Mouse (Mus musculus) hindbrain, embryonic 12.5 days (tissue): ENCODE measurements around the gene Camk2d. TPM values are rescaled to one million over a fixed set of nuclear protein-coding genes. Genes with fewer than 3 reads are reported as not detected.

ENCODE experiments used
- ATAC-seq: fragments of 200-750 bp; cut with Nextera tagmentation; 2 replicates; pipeline ENCODE4 v1.8.0; 2017; ENCODE audit warnings: moderate TSS enrichment; ENCODE audit not compliant: low FRiP score
- H3K27ac ChIP-seq: fragments of 300-500 bp; sonication (generic); 2 replicates; pipeline ENCODE4 v1.5.1; 2016; ENCODE audit warnings: mild to moderate bottlenecking
- H3K27me3 ChIP-seq: fragments of 300-500 bp; sonication (generic); 2 replicates; pipeline ENCODE4 v1.6.1; 2016; ENCODE audit warnings: mild to moderate bottlenecking
- H3K36me3 ChIP-seq: fragments of 300-500 bp; sonication (generic); 2 replicates; pipeline ENCODE4 v1.6.1; 2016; ENCODE audit warnings: mild to moderate bottlenecking
- H3K4me1 ChIP-seq: fragments of 300-500 bp; sonication (generic); 2 replicates; pipeline ENCODE4 v1.6.1; 2016
- H3K4me2 ChIP-seq: fragments of 300-500 bp; sonication (generic); replicated peaks from 2 replicates; pipeline ENCODE4 v1.6.1; 2016; ENCODE audit warnings: mild to moderate bottlenecking
- H3K4me3 ChIP-seq: fragments of 300-500 bp; sonication (generic); 2 replicates; pipeline ENCODE4 v1.5.1; 2016; ENCODE audit warnings: mild to moderate bottlenecking
- H3K9ac ChIP-seq: fragments of 300-500 bp; sonication (generic); 2 replicates; pipeline ENCODE4 v1.6.1; 2016; ENCODE audit warnings: mild to moderate bottlenecking, moderate library complexity
- H3K9me3 ChIP-seq: fragments of 300-500 bp; sonication (generic); replicated peaks from 2 replicates; pipeline ENCODE4 v1.6.1; 2016; ENCODE audit warnings: mild to moderate bottlenecking
- WGBS: fragments of 180-500 bp; shearing (Covaris S2); methylation state at CpG from one replicate; pipeline ENCODE4 v1.1.7; 2016; 5-methylcytosine and 5-hydroxymethylcytosine counted together
- polyA plus RNA-seq: library from polyadenylated mRNA; unstranded; fragments of >200 nt; fragmentation: Nextera tagmentation; extraction: Ambion mirVana; gene quantifications from 2 replicates; pipeline ENCODE4 v1.2.1, GENCODE M21; 2016

Gene Camk2d
- polyA plus RNA-seq, 1 experiment from 2014 or later: 29.7 TPM

DNA sequence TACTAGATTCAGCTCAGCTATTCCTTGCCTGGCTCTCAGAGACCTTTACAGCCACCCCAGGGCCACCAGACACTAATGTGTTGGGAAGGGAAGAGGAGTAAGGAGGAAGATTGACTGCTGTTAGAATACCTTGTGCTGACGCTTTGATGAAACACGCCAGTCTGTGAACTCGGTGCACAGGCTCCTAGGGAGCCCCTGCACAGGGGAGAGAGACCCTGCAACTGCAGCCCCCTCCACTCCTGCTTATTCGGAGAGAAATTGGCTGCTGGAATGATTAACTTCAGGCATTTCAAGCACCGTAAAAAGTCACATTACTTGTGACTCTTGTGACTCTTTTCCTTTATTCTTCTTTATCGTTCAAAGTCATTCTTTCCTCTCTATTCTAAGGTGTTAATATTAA lies 75.2 kb downstream of the Camk2d start:
- 52% methylated on average over 6 of the region's 6 CpGs for WGBS
- no peak for ATAC-seq

DNA sequence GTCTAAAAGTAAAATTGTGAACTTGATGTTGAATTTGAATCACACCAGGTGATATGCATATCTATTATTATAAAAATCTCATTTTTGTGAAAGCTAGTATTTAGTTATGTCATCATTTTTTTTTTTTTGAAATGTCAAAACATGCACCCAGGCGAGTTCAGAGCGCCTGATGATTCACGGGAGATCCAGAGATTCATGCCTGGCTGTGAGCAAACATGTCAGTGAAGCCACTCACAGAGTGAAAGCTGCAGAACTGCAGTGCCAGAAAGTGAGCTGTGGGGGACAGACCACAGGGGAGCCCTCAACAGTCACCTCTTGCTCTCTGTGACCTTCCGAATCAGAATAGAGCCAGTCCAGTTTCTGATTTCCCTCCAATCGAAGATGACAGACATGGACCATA lies 84.9 kb downstream of the Camk2d start:
- 83% methylated on average over 5 of the region's 5 CpGs for WGBS
- ATAC-seq: no peak
- H3K36me3 ChIP-seq: no peaks in the 10 kb centered on the region
- H3K4me2 ChIP-seq: no peak overlapping the region
- no peaks in the 10 kb centered on the region for H3K4me1 ChIP-seq
- H3K9me3 ChIP-seq: no peaks in the 10 kb centered on the region
- H3K9ac ChIP-seq: no peak overlapping the region
- no peak overlapping the region for H3K4me3 ChIP-seq
- H3K27me3 ChIP-seq: no peaks in the 10 kb centered on the region
- no peak overlapping the region for H3K27ac ChIP-seq

More for the DNA sequence above, 75.2 kb downstream of the Camk2d start:
- no peak overlapping the region for H3K4me3 ChIP-seq
- H3K4me1 ChIP-seq: peaks cover 20% of the 10 kb centered on the region
- no peaks in the 10 kb centered on the region for H3K9me3 ChIP-seq
- H3K27me3 ChIP-seq: no peaks in the 10 kb centered on the region
- H3K27ac ChIP-seq: no peak overlapping the region
- H3K9ac ChIP-seq: no peak overlapping the region
- no peak overlapping the region for H3K4me2 ChIP-seq
- no peaks in the 10 kb centered on the region for H3K36me3 ChIP-seq

DNA sequence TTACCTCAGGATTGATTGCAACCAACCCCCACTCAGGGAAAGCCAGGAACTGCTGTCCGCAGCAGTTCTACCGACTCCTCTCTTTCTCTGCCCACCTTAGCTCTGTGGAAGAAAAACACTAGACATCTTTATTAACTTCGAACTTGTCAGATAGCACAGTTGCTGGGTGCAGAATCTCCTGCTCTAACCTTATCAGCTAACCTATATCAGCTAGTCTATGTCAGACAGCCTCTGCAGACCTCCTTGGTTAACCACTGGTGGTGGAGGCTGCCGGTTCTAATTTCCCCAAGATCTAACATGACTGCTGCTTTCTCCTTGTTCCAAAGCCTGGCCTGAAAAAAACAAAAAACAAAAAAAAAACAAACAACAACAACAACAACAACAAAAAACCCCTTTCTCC lies 85.9 kb downstream of the Camk2d start:
- no peak for ATAC-seq
- no peak overlapping the region for H3K4me2 ChIP-seq
- H3K4me1 ChIP-seq: no peaks in the 10 kb centered on the region

DNA sequence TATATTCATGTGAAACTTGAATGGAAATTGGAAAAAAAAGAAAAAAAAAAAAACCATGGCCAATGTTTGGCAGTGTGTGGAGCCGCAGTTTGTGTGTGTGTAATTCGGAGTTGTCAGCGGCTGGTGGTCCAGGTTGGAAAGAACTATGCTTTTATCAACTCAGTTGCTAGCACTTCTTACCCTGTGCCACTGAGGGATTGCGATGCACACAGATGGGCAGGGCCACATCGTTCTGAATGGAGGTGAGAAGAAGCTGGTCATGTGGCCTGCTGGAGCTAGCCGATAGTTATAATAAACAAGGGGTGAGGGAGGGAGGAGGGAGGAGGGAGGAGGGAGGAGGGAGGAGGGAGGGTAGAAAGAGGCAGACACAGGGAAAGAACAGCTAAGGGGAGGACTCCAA lies 89.3 kb downstream of the Camk2d start:
- ATAC-seq: no peak
- 58% methylated on average over 6 of the region's 6 CpGs for WGBS
- no peak overlapping the region for H3K4me2 ChIP-seq
- no peaks in the 10 kb centered on the region for H3K9me3 ChIP-seq
- no peak overlapping the region for H3K4me3 ChIP-seq
- H3K36me3 ChIP-seq: no peaks in the 10 kb centered on the region
- H3K27me3 ChIP-seq: no peaks in the 10 kb centered on the region
- no peaks in the 10 kb centered on the region for H3K4me1 ChIP-seq
- no peak overlapping the region for H3K9ac ChIP-seq
- no peak overlapping the region for H3K27ac ChIP-seq

More for the DNA sequence above, 85.9 kb downstream of the Camk2d start:
- H3K27me3 ChIP-seq: no peaks in the 10 kb centered on the region
- WGBS: 95% methylated on average over 4 of the region's 4 CpGs
- H3K9ac ChIP-seq: no peak overlapping the region
- no peaks in the 10 kb centered on the region for H3K9me3 ChIP-seq
- H3K36me3 ChIP-seq: no peaks in the 10 kb centered on the region
- H3K4me3 ChIP-seq: no peak overlapping the region
- no peak overlapping the region for H3K27ac ChIP-seq

DNA sequence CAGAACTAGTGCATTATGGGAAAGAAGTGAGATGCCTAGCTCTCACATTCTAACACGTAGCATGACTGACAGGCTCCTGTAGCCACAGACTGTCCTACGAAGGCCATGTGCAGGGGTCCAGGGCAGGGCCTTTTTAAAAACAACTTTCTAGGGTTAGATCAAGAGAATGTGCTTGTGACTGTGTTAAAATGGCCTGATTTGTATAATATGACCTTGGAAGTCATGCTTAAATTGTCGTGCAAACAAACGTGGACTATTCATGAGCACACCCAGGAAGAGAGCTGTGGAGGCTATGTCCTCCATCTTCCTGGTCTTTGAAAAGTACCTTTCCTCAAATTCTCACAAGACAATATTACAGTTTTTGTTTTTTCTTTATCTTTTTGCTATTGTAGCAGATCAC lies 91.0 kb downstream of the Camk2d start:
- Histone ChIP-seq H3K36me3 (no peaks in the 10 kb centered on the region), H3K4me3 (no peak overlapping the region), H3K4me2 (no peak overlapping the region), H3K9me3 (no peaks in the 10 kb centered on the region), H3K4me1 (0 out of 2 replicates have a peak, but pooled peaks cover under 1% of the 10 kb centered on the region), H3K9ac (no peak overlapping the region), H3K27me3 (no peaks in the 10 kb centered on the region), H3K27ac (no peak overlapping the region)
- no peak for ATAC-seq
- 64% methylated on average over 4 of the region's 4 CpGs for WGBS

DNA sequence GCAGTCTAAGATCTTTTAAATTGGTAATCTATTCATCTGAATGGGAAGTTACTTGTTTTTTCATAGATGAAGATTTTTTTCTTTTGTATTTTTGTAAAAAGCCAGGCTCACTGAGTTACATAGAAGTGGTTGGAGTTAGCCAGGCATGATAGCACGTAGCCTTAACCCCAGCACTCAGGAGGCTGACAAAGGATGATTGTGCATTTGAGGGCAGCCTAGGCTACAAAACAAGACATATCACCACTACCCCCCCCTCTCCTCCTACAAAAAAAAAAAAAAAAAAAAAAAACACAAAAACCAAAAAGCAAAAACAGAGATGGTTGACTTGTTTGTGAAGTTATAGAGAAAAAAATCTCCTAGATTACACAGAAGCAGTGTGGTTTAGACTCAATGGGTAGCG lies 92.4 kb downstream of the Camk2d start:
- Histone ChIP-seq H3K27ac (no peak overlapping the region), H3K9me3 (no peaks in the 10 kb centered on the region), H3K4me1 (0 out of 2 replicates have a peak, but pooled peaks cover 3% of the 10 kb centered on the region), H3K36me3 (no peaks in the 10 kb centered on the region), H3K4me3 (no peak overlapping the region), H3K9ac (no peak overlapping the region), H3K4me2 (no peak overlapping the region), H3K27me3 (no peaks in the 10 kb centered on the region)
- WGBS: 67% methylated on average over 2 of the region's 2 CpGs
- no peak for ATAC-seq

DNA sequence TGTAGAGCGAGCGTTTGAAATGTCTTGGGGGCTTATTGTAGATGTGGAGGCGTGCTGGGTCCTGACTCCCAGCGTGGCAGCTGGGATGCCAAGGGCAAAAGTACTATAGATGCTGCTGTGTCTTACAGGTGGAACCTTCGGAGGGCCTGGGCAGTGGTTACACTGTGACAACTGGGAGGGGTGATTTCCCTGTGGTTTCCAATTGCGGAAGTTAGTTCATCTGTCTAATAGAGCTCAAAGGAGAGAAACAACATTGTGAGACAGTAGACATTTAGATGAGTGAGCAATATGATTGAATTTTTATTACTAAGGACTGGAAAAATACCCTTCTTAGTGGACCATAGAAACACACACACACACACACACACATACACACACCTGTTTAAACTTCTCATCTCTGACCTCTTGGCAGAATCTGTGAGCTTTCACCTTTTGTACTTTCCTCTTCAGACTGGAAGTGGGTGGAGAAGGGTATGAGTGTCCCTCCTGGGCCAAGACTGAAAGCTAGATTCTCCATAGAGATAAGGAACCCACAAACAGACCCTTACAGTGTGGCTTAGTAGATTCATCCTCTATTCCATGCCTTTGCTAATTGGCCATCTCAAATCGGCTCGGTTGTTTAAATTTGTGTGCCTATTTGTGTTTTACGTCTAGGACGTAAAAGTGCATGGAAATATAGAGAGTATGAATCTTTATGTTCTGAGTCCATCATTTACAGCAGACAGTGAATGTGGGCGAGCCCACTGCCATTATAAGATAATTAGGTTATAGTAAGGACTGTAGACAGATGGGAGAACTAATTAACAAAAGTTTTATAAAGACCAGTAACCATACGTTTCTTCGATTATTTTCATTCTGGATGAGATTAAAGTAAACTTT lies 94.8 kb downstream of the Camk2d start:
- H3K9ac ChIP-seq: no peak overlapping the region
- peaks cover 11% of the 10 kb centered on the region for H3K4me1 ChIP-seq
- no peaks in the 10 kb centered on the region for H3K36me3 ChIP-seq
- no peaks in the 10 kb centered on the region for H3K27me3 ChIP-seq
- H3K9me3 ChIP-seq: no peaks in the 10 kb centered on the region
- no peak overlapping the region for H3K4me2 ChIP-seq
- no peak overlapping the region for H3K27ac ChIP-seq
- WGBS: 92% methylated on average over 13 of the region's 13 CpGs
- ATAC-seq: no peak
- no peak overlapping the region for H3K4me3 ChIP-seq

DNA sequence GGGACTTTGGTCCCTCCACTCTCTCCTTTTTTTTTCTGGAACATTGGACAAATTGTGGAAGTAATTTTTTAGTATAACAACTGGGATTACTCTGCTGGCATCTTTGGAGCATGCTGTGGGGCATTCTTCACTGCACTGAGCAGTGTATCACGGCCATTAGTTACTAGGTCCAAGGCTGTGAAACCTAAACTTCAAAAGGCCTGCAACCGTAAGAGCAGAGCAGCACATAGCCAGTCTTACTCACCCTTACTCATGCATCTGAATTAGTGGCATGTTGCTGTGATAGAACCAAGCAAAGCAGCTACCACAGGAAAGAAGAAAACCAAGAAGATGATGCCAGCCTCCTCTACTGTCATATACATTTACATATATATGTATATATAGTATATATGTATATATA lies 95.5 kb downstream of the Camk2d start:
- Histone ChIP-seq H3K4me3 (no peak overlapping the region), H3K36me3 (no peaks in the 10 kb centered on the region), H3K27me3 (no peaks in the 10 kb centered on the region), H3K4me1 (peaks cover 11% of the 10 kb centered on the region), H3K4me2 (no peak overlapping the region), H3K9ac (no peak overlapping the region), H3K9me3 (no peaks in the 10 kb centered on the region), H3K27ac (no peak overlapping the region)
- no peak for ATAC-seq
- WGBS: 70% methylated on average over 2 of the region's 2 CpGs

DNA sequence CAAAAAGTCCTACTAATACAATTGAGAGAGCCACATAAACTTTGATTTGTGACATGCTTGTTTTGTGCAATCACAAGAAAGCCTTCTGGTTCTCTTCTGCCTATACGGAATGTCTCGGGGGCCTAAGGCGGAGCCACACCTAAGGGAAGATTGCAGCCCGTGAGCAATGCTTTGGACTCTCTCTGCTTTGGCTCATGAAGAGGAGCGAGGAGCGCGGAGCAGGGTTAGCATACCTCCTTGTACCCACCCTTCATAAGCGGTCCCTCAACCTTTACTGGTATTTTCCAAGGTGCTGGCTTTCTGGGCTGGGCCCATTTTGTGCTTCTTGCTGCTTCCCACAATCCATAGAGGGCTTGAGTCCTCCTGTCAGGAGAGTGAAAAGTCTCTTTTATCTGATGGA lies 96.7 kb downstream of the Camk2d start:
- Histone ChIP-seq H3K4me2 (no peak overlapping the region), H3K27ac (no peak overlapping the region), H3K9me3 (no peaks in the 10 kb centered on the region), H3K4me3 (no peak overlapping the region), H3K36me3 (no peaks in the 10 kb centered on the region), H3K27me3 (no peaks in the 10 kb centered on the region), H3K4me1 (peaks cover 11% of the 10 kb centered on the region), H3K9ac (no peak overlapping the region)
- WGBS: 77% methylated on average over 8 of the region's 8 CpGs
- ATAC-seq: no peak

DNA sequence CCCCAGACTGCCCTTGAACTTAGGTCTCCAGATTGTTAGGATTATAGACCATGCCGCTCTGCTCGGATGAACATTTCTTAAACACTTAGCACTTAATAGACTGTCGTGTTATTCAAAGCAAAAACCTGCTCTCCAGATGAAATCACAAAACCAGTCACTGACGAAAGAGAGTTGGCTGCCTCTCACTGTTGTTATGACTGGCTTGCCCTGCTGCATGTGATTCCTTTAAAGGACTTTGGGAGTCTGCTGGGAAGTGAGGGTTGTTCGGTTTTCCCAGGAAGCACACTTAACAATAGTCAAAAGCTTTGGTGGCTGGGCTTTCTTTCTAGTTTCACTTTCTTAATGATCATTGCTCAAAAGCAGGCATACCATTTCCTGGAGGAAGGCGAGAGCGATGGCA lies 97.2 kb downstream of the Camk2d start:
- Histone ChIP-seq H3K4me1 (peaks cover 11% of the 10 kb centered on the region), H3K27me3 (no peaks in the 10 kb centered on the region), H3K4me3 (no peak overlapping the region), H3K27ac (no peak overlapping the region), H3K9me3 (no peaks in the 10 kb centered on the region), H3K4me2 (no peak overlapping the region), H3K9ac (no peak overlapping the region), H3K36me3 (no peaks in the 10 kb centered on the region)
- ATAC-seq: no peak
- 64% methylated on average over 7 of the region's 7 CpGs for WGBS

DNA sequence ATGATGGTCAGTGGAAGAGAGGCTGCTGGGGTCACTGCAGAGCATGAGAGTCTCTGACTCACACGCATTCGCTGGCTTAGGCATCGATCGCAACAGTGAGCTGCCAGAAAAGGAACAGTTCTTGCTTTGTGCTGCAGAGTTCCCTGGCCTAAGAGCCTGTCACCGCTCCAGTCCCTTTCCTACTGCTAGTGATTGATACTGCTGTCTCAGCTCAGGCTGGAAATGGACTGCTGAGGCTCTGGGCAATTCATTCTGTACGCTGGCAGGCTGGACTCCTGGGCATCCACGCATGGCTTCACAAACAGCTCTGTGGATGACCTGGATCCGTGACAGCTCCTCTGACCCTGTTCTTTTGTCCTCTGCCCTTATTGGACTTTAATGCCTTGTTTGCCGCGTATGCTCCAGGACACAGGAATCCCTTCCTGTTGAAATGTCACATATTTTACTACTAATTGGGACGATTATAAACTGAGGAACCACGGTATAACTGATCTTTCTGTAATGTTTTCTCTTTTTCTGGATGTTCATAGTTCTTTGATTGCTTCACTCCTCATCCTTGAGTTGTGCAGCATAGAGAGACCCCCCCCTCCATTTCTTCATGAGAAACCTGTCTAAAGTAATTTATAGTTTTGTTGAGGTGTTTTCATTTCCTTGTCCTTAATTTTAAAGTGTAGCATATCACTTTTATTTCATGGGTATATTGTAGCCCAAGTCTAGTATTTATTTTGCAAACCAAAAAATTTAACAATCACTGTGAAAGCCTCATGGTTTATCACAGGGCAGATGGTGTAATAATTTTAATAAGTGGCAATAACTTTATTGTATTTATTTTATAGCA lies 99.6 kb downstream of the Camk2d start:
- peaks cover 11% of the 10 kb centered on the region for H3K4me1 ChIP-seq
- 14% methylated on average over 12 of the region's 12 CpGs for WGBS
- peak overlapping the region; percentile 30; the same call in 1 of the 2 replicates for H3K27ac ChIP-seq
- no peaks in the 10 kb centered on the region for H3K9me3 ChIP-seq
- H3K36me3 ChIP-seq: no peaks in the 10 kb centered on the region
- no peaks in the 10 kb centered on the region for H3K27me3 ChIP-seq
- no peak overlapping the region for H3K4me3 ChIP-seq
- H3K9ac ChIP-seq: 0 out of 2 replicates have a peak overlapping the region, but pooled peaks have one; percentile 27
- peak overlapping the region; percentile 31 for H3K4me2 ChIP-seq
- peak; percentile 84 for ATAC-seq

DNA sequence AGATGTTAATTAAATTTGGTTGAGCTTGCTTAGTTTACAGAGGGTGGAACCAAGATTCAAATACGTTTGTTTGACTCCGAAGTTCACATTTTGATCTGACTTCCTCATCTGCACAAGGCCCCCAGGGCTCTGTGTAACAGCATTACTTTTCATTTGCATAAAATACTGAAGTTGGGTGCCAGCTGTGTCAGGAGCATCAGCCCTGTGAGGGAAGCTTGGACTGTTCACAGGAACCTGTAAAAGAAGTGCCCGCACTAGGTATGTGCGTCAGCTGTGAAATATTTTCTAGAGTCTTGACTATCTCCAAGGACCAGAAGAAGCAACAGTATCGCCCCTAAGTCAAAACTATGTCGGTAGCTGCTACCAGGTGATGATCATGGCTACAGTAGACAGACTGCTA lies 100.5 kb downstream of the Camk2d start:
- 87% methylated on average over 6 of the region's 6 CpGs for WGBS
- H3K9me3 ChIP-seq: no peaks in the 10 kb centered on the region

More for the DNA sequence above, 100.5 kb downstream of the Camk2d start:
- no peak for ATAC-seq
- no peaks in the 10 kb centered on the region for H3K27me3 ChIP-seq
- H3K36me3 ChIP-seq: no peaks in the 10 kb centered on the region
- no peak overlapping the region for H3K9ac ChIP-seq
- H3K4me2 ChIP-seq: no peak overlapping the region
- peaks cover 11% of the 10 kb centered on the region for H3K4me1 ChIP-seq
- H3K4me3 ChIP-seq: no peak overlapping the region
- no peak overlapping the region for H3K27ac ChIP-seq
